Mouse (Mus musculus) urinary bladder, postnatal 14 days (tissue): ENCODE measurements around the gene Cxcr4.

Source experiments
- DNase-seq: peaks from one replicate; pipeline ENCODE4 v3.0.0; 2021; ENCODE audit warnings: low spot score

The Cxcr4 gene

GRCm38 (mm10) chr1:128569992-128570648 is 22.0 kb downstream of the Cxcr4 start:
- no peak for DNase-seq

GRCm38 (mm10) chr1:128567224-128568197 is 24.6 kb downstream of the Cxcr4 start:
- DNase-seq = no peak

- DNase-seq = no peak
Measured at GRCm38 (mm10) chr1:128563905-128564304, 28.2 kb downstream of the Cxcr4 start.

- no peak for DNase-seq
Measured at GRCm38 (mm10) chr1:128561325-128561874, 30.7 kb downstream of the Cxcr4 start.

- DNase-seq = no peak
Measured at GRCm38 (mm10) chr1:128560452-128561324, 31.4 kb downstream of the Cxcr4 start.

GRCm38 (mm10) chr1:128557953-128558352 is 34.1 kb downstream of the Cxcr4 start:
- DNase-seq = no peak

- DNase-seq = no peak
Measured at GRCm38 (mm10) chr1:128552545-128552944, 39.5 kb downstream of the Cxcr4 start.

- no peak for DNase-seq
Measured at GRCm38 (mm10) chr1:128551743-128552397, 40.2 kb downstream of the Cxcr4 start.

GRCm38 (mm10) chr1:128549442-128549841 is 42.7 kb downstream of the Cxcr4 start:
- DNase-seq = no peak

- no peak for DNase-seq
Measured at GRCm38 (mm10) chr1:128549007-128549406, 43.1 kb downstream of the Cxcr4 start.

- no peak for DNase-seq
Measured at GRCm38 (mm10) chr1:128548220-128548998, 43.7 kb downstream of the Cxcr4 start.

GRCm38 (mm10) chr1:128545672-128546071 is 46.4 kb downstream of the Cxcr4 start:
- no peak for DNase-seq

- DNase-seq = no peak
Measured at GRCm38 (mm10) chr1:128543137-128543536, 49.0 kb downstream of the Cxcr4 start.

- no peak for DNase-seq
Measured at GRCm38 (mm10) chr1:128542555-128542954, 49.5 kb downstream of the Cxcr4 start.

GRCm38 (mm10) chr1:128540213-128540612 is 51.9 kb downstream of the Cxcr4 start:
- DNase-seq = no peak

- DNase-seq = no peak
Measured at GRCm38 (mm10) chr1:128539555-128539954, 52.5 kb downstream of the Cxcr4 start.
